Mouse (Mus musculus) E14TG2a.4 (cell line): ENCODE data around the gene Ctsz.

Experiments
- CTCF ChIP-seq: conservative IDR thresholded peaks from 2 replicates; pipeline ENCODE4 v1.5.1; 2014; ENCODE audit warnings: low read length
- POU5F1 ChIP-seq: IDR thresholded peaks from 2 replicates; pipeline ENCODE4 v1.6.1; 2014; ENCODE audit warnings: low read length, borderline replicate concordance

DNA sequence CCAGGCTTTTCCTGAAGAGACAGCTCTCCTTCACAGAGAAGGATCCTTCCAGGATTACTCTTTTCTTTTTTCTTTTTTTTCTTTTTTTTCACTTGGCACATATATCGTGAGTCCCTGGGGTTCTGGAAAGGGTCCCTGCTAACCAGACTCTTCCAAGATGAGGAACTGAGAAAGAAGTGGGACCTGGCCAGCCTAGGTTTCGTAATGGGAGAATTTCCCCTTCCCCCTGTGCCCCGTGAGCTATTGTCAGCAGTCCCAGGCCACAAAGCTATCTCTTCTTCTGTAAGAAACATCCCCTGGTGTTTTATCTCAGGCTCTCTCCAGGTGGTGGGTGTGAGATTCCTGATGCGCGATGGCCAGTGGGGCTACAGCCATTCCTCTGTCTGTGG, 605 bp upstream of the Ctsz start:
- no peak for TF ChIP-seq CTCF
- no peak for TF ChIP-seq POU5F1
